Mouse (Mus musculus) urinary bladder, postnatal 25 days (tissue): ENCODE results near the gene Zfp62.

Experiments
- DNase-seq: peaks from one replicate; pipeline ENCODE4 v3.0.0; 2022; ENCODE audit warnings: low spot score

The Zfp62 gene

DNA sequence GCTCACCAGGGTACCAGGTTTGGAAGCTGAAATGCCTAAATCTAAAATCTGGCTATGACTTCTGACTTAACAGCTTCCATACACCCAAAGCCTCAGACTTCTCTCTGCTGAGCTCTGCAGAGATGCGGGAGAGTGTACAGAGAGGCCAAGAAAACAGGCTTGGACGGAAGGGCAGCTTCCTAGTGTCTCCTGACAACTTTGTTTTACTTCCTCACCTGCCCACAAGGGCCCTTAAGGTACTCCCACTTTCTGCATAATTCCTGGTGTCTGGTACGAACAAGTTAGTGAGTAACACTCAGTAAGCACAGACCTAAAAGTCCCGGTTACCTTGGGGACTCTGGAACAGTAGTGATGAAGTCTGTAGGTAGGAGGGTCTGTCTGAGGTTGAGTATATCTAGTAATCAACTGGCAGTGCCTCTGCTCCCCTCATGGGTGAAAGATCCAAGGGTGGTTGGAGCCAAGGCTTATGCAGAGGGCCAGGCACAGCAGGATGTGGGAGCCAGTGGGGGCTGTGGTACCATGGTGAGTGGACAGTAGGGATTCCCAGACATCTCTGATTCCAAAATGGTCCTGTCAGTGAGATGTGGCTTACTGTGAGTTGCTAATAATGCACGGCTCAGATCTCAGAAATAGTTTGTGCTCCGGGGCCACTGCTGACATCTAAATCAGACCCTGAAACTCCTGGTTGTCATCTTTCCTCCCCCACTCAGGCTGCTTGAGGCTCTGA lies 46.0 kb downstream of the Zfp62 start:
- no peak for DNase-seq

DNA sequence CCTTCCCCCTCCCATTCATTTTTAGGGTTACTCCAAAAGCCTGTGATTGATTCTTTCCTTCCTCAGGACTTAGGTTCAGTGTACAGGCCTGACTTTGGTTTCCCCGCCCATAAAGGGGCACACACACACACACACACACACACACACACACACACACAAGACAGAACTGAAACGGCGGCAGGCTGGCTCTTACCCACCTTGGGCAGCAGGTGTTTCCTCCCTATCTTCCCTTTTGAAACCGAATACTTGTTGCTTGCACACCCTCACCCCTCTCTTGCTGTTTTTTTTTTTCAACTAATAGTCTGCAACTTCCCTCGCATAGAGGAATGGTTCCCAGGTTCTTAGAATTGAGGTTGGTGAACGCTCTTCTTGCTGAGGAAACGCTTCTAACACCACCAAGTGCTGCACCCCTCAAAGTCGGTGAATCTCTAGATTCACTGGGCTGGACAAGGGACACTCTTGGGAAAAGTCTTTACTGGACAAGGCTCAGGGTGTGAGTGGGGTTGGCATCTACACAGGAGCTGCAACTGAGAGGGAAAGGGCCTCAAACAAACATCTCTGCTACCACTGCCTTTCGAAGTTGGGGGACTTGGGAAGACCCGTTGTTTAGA lies 46.8 kb downstream of the Zfp62 start:
- no peak for DNase-seq

DNA sequence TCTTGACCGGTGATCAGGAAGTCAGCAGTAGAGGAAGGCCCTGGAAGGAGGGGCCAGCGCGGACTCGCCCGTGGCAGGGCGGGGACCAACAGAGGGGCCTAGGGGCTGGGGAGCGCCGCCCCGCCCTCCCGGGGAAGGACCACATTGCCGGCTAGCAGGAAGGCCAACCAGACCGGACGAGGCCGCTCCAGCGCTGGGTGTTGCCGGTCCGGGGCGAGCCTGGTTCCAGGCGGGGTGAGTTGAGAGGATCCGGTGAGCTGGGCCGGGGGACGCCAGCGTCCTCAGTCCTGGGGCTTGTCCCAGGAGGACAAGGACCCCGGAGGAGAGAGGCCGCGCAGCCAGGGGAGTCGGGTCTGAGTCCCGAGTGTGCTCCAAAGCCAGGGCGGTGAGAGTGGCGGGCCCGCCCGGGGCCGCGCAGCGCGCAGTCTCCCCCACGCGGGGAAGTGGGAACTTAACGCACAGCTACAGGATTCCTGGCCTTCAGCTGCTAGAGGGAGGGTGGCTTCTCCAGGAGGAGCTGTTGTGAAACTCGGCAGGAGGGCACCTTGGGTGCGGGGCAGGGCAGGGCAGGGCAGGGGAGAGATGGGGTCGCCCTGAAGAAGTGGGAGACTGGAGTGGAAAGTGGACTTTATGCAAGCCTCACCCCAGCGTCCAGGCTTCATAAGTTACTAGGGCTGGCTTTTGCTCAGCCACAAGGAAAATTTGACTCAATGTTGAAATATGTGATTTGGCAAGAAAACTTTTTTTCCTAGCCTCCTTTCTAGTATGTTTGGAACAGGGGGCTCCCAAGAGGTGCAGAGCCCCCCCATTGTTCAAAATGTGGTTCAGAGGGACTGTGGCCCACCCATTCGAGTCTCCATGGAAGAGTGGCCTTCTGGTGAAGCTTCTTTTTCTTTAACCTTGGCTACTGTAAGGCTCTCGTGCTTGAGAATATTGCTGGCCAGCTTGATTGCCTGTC lies 47.6 kb downstream of the Zfp62 start:
- peak; percentile 85 for DNase-seq

DNA sequence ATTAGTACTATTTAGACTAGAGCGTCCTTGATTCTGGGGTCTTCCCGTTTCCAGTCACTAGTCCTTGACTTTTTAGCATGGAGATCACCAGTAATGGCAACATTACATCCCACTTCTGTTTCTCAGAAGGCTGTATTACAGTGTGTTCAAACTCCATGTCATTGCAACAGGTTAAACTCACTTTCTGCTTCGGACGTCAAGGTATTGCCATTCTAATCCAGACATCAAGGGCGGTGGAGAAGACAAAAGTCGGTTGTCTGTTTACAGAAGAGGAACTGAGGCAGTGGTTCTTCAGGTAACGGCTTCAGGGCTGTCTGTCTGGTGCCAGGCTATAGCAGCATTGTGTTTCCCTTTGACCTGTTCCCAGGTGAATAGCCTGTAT lies 48.3 kb downstream of the Zfp62 start:
- no peak for DNase-seq

DNA sequence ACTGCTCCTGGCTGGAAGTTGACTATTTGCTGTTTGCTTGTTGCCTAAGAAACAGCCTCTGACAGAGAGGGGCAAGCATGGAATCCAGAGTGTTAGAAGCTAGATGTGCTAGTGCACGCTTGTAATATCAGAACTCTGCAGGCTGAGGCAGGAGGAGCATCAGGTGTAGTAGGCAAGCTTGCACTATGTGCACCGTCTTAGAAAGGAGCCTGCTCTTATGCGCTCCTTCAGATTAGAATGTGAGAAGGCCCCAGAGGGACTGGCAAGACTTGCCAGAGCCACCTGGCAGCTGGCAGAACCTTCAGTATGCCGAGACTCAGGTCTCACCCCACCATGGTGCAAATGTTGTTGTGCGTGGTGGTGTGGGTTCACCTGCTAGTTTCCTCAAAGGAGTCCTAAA lies 49.0 kb downstream of the Zfp62 start:
- no peak for DNase-seq

DNA sequence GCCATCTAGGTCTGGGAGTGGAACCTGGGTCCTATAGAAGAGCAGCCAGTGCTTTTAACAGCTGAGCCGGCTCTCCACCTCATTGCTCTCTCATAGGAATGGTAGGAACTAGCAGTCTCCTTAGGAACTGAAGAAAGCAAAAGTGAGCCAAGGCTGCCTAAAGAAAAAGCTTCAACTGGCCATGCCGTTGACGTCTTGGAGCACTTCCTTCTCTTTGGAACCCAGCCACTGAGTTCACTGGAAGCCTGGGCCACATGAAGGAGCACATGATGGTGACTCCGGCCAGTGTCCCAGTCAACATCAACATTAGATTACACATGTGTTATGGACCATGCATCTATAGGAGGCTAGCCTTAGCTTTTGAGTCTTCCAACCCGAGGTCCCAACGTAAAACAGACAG lies 49.9 kb downstream of the Zfp62 start:
- no peak for DNase-seq

DNA sequence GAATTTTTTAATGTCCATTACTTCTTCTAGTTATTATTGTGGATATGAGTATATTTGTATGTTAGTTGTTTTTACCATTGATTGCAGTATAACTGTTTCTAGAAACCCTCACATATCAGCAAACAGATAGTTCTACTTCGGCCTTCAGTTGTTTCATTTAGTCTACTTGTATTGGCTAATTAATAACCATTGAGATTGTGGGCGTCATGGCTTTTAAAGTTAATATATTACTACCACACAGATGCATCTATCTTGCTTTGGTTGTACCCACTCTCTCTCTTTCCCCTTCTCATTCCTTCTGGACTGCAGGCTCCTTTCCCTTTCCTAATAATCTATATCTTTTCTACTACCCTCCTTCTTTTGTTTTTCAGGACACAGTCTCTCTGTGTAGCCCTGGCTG lies 56.2 kb downstream of the Zfp62 start:
- no peak for DNase-seq

DNA sequence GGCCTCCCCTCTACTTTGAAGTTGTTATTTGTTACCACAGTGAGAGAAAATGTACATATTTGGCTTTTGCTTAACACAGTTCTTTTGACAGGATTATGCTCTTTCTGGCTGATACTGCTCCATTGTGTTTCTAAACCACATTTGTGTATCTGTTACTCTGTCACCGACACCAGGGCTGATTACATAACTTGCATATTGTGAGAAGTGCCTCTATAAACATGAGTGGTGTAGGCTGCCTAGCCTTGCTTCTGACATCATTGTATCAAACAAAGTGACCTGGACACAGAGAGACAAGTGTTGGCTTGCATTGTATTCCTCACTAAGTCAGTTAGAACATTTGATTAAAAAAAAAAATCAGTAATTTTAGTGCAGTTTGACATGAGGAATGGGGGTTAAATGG lies 56.7 kb downstream of the Zfp62 start:
- DNase-seq, result no peak

DNA sequence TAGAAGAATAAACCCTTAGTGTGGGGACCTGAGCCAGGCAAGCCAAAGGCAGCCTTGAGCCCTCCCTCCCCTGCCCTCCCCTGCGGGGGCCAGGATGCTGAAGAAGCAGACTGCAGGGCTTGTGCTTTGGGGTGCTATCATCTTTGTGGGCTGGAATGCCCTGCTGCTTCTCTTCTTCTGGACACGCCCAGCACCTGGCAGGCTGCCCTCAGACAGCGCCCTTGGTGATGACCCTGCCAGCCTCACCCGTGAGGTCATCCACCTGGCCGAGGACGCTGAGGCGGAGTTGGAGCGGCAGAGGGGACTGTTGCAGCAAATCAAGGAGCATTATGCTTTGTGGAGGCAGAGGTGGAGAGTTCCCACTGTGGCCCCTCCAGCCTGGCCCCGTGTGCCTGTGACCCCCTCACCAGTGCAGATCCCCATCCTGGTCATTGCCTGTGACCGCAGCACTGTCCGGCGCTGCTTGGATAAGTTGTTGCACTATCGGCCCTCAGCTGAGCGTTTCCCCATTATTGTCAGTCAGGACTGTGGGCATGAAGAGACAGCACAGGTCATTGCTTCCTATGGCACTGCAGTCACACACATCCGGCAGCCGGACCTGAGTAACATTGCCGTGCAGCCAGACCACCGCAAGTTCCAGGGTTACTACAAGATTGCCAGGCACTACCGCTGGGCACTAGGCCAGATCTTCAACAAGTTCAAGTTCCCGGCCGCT lies 57.7 kb downstream of the Zfp62 start:
- DNase-seq, result no peak

DNA sequence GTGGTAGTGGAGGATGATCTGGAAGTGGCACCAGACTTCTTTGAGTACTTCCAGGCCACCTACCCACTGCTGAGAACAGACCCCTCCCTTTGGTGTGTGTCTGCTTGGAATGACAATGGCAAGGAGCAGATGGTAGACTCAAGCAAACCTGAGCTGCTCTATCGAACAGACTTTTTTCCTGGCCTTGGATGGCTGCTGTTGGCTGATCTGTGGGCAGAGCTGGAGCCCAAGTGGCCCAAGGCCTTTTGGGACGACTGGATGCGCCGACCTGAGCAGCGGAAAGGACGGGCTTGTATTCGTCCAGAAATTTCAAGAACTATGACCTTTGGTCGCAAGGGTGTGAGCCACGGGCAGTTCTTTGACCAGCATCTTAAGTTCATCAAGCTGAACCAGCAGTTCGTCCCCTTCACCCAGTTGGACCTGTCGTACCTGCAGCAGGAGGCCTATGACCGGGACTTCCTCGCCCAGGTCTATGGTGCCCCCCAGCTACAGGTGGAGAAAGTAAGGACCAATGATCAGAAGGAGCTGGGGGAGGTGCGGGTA lies 58.3 kb downstream of the Zfp62 start:
- no peak for DNase-seq

DNA sequence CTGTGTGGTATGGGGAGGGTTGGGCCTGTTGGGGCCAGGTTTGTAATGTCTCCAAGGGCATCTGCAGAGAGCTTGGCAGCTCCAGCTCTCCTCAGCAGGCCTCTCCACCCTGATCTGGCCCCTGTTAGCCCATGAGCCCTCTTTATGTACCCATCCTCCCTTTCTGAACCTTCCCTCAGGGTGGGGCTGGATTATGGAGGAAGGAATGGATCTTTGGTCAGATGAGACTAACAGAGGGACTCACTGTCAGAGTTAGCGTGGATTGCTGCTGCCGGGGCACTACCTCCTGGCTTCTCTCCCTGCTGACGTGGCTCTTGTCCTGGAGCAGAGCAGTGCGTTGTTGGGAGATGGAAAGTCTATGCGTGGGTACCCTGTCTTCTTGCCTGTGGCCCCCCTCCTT lies 59.2 kb downstream of the Zfp62 start:
- no peak for DNase-seq

DNA sequence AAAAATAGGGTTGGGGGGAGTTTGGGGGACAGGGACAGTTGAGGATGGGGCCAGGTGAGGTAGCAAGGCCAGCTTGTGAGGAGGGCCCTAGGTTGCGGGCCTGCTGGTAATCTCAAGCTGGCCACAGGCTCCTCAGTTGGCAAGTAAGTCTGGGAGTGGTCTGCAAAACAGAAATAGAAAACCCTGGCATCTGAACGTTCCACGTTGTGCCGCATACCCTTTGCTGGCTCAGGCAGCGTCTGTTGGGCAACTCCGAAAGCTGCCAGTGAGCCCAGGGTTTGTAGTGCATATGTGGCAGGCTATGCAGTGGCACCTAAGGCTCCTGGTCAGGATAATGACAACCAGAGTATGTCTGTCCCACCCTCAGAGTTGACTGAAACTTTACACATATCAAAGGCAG lies 60.1 kb downstream of the Zfp62 start:
- no peak for DNase-seq

DNA sequence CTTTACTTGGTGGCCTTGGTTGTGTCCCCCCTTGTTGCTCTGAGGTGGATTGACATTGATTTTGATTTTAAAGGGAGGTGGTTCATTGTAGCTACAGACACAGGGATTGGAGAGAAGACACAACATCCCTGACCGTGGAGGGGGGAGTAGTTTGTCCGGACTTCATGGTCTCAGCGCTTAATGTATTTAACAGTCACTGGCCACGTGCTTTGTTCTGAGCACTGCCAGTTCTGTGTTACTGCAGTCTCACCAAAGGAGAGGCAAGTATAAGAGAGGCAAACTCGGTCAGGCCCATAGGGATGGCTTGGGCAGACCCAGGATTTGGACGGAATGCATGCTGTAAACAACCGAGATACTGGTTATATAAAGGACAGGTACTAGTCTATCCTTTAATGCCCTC lies 61.0 kb downstream of the Zfp62 start:
- no peak for DNase-seq

DNA sequence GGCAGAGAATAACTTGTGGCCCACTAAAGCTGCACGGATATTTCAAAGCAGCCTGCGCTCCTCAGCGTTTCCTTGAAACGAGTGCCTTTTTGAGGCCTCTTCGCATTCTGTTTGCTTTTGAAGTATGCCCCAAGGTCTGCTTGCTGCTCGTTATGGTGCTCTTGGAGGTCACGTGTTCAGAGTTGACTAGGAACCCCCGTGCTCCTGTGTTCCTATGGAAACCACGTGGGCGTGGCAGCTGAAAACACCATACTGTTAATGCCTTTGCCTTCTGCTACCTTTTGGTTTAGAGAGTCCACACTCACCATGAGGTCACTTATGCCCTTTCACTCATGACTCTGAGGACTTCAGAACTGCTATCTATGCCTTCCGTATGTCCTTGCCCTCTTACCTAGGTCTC lies 61.5 kb downstream of the Zfp62 start:
- DNase-seq, result no peak

DNA sequence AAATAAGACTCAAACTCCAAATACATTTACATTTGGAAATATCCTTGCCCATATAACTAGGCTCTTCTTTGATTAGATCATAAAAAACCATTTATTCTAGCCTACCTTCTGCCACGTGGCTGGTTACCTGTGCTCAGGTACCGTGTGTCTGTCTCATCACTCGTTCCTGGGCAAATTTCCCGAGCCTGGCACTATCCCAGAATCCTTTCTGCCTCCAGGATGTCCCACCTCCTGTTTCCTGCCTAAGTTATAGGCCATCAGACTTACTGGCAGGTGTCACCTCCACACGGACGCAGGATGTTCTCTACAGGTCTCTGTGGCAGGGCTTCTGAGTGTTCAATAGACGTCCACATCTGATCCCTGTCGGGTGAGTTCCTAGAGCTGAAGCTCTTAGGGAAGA lies 62.0 kb downstream of the Zfp62 start:
- no peak for DNase-seq

DNA sequence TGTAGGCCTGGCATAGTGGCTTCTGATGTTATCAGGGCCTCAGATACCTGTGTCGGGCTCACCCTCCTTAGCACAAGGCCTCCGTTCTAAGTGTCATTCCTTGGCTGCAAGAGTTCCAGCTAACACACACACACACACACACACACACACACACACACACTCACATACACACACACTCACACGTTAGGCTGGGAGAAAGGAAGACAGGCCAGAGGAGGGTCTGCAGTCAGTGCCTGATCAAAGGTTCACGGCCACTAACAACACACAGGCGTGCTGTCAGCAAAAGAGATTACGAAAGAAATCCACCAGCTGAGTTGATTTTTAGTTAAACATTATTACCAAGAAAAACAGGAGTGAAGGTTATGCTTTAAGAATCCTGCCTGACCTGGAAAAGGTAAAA lies 63.6 kb downstream of the Zfp62 start:
- DNase-seq, result no peak

DNA sequence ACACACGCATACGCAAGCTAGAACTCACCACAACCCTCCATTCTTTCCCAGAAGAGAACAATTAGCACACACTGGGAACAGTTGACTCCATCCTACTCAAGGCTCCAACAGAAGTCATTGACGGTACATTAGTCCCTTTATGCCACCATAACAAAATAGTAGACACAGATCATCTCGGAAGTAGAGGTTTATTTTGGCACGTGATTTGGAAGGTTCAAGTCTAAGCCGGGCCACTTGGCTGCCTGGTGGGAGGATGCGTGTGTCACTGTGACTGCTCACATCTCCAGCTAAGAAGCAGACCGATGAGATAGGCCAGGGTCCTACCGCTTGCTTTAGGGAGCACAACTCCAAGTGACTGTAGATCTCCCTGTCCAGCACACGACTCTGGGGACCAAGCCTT lies 64.2 kb downstream of the Zfp62 start:
- no peak for DNase-seq

DNA sequence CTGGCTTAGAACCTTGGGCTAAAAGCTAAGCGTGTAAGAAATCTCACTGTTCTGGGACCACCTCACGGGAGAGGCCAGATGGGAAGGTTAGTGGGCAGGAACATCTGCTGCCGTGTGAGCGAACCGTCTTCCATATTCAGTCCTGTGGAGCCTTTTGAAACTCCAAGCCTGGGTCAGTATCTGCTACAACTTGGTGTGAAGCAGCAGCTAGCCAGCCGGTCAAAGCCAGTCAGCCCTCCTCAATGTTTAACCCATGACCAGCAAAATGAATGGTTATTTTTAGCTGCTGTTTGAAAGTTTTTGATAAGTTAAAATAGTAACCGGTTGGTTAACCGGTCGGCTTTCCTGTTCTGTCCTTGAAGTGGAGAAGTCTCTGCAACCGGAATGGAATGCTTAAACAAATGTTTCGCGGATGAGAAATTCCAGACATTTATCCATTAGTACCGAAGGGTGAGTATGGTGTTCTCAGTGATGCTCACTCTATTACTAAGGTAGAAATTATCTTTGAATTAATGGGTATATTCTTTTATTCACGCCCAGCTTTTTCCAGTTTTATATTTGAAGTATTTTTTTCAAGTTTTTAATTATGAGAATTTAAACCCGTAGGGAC lies 65.0 kb downstream of the Zfp62 start:
- no peak for DNase-seq
